Mouse (Mus musculus): ENCODE results near the gene Syngr1. TPM values are rescaled to one million over a fixed set of nuclear protein-coding genes. Genes with fewer than 3 reads are reported as not detected.
A peak's percentile ranks its signal among the peaks of the same experiment; 100 is the strongest.

Gene Syngr1
- polyA plus RNA-seq, 1 experiment from 2014 or later = 38.6 TPM

- H3K4me3 ChIP-seq (ENCODE audit: low read depth, low read length) = no peak overlapping the region
- no peaks in the 10 kb centered on the region for H3K9me3 ChIP-seq (ENCODE audit: control insufficient read depth, low read length)
- 76% methylated on average over 4 of the region's 4 CpGs for WGBS
- no peak for ATAC-seq (replicated peaks; ENCODE audit: low FRiP score)
- H3K27ac ChIP-seq (ENCODE audit: low read depth, low read length) = no peak overlapping the region
- DNase-seq (ENCODE audit: low spot score) = no peak
- H3K27me3 ChIP-seq (replicated peaks; ENCODE audit: control insufficient read depth, insufficient read depth, low read length) = no peaks in the 10 kb centered on the region
- peaks cover 31% of the 10 kb centered on the region for H3K36me3 ChIP-seq (ENCODE audit: control insufficient read depth, insufficient read depth, low read length)
- no peak overlapping the region for H3K4me2 ChIP-seq
- H3K4me1 ChIP-seq (replicated peaks; ENCODE audit: control insufficient read depth, insufficient read depth, low read length) = peaks cover 5% of the 10 kb centered on the region
- H3K9ac ChIP-seq (ENCODE audit: low read depth, low read length) = no peak overlapping the region
Measured at GRCm38 (mm10) chr15:80162401-80162964, 71.3 kb downstream of the Syngr1 start.

DNA sequence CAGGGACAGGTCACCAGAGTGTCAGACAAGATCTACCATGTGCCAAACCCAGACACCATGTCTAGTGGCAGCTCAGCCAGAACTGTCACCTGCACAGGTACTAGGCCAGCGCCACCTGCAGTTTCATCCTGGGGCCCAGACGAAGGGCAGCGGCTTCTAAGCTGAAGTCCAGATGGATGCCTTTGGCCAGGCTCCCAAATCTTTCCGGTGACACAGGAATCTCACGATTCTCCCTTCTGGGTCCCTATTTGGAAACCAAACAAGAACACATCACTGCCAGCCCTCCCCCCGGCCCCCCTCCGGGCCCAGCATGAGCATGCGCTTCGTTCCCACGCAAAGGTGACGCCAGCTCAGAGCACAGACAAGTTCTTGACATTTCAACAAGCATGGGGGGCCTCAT, 72.1 kb downstream of the Syngr1 start:
- Histone ChIP-seq H3K27ac (ENCODE audit: low read depth, low read length) (no peak overlapping the region), H3K4me2 (no peak overlapping the region), H3K9me3 (ENCODE audit: control insufficient read depth, low read length) (no peaks in the 10 kb centered on the region), H3K36me3 (ENCODE audit: control insufficient read depth, insufficient read depth, low read length) (peaks cover 23% of the 10 kb centered on the region), H3K9ac (ENCODE audit: low read depth, low read length) (no peak overlapping the region), H3K27me3 (replicated peaks; ENCODE audit: control insufficient read depth, insufficient read depth, low read length) (no peaks in the 10 kb centered on the region), H3K4me1 (replicated peaks; ENCODE audit: control insufficient read depth, insufficient read depth, low read length) (peaks cover 5% of the 10 kb centered on the region), H3K4me3 (ENCODE audit: low read depth, low read length) (no peak overlapping the region)
- DNase-seq (ENCODE audit: low spot score) (no peak), ATAC-seq (replicated peaks; ENCODE audit: low FRiP score) (no peak)
- 89% methylated on average over 11 of the region's 11 CpGs for whole genome bisulfite sequencing

GRCm38 (mm10) chr15:80163716-80164115, 72.6 kb downstream of the Syngr1 start:
- no peak overlapping the region for H3K9ac ChIP-seq (ENCODE audit: low read depth, low read length)
- ATAC-seq (replicated peaks; ENCODE audit: low FRiP score) (no peak), DNase-seq (ENCODE audit: low spot score) (no peak)
- H3K9me3 ChIP-seq (ENCODE audit: control insufficient read depth, low read length) = no peaks in the 10 kb centered on the region
- no peak overlapping the region for H3K4me3 ChIP-seq (ENCODE audit: low read depth, low read length)
- H3K4me2 ChIP-seq = no peak overlapping the region
- no peak overlapping the region for H3K27ac ChIP-seq (ENCODE audit: low read depth, low read length)
- no peaks in the 10 kb centered on the region for H3K27me3 ChIP-seq (replicated peaks; ENCODE audit: control insufficient read depth, insufficient read depth, low read length)
- peaks cover 5% of the 10 kb centered on the region; the same call in 1 of the 2 replicates for H3K4me1 ChIP-seq (replicated peaks; ENCODE audit: control insufficient read depth, insufficient read depth, low read length)
- H3K36me3 ChIP-seq (ENCODE audit: control insufficient read depth, insufficient read depth, low read length) = peaks cover 21% of the 10 kb centered on the region
- WGBS = 84% methylated on average over 4 of the region's 4 CpGs

GRCm38 (mm10) chr15:80165396-80165795, 74.3 kb downstream of the Syngr1 start:
- Histone ChIP-seq H3K4me1 (replicated peaks; ENCODE audit: control insufficient read depth, insufficient read depth, low read length) (no peaks in the 10 kb centered on the region), H3K27me3 (replicated peaks; ENCODE audit: control insufficient read depth, insufficient read depth, low read length) (peaks cover 2% of the 10 kb centered on the region), H3K36me3 (ENCODE audit: control insufficient read depth, insufficient read depth, low read length) (peaks cover 10% of the 10 kb centered on the region), H3K9me3 (ENCODE audit: control insufficient read depth, low read length) (no peaks in the 10 kb centered on the region), H3K4me2 (no peak overlapping the region), H3K4me3 (ENCODE audit: low read depth, low read length) (no peak overlapping the region), H3K9ac (ENCODE audit: low read depth, low read length) (no peak overlapping the region), H3K27ac (ENCODE audit: low read depth, low read length) (no peak overlapping the region)
- ATAC-seq (replicated peaks; ENCODE audit: low FRiP score) (no peak), DNase-seq (ENCODE audit: low spot score) (no peak)
- 58% methylated on average over 5 of the region's 5 CpGs for WGBS

Small RNA genes within 50 kb of the gene (microRNA-seq; reads per million reads assigned to microRNA genes)
- gene Snord43 (ENCODE audit: borderline number of aligned reads) = 177 reads per million, percentile 54 among the genes with 10 or more reads in this experiment

Other genes with a start within 250 kb of the Syngr1 start
- 72.8 and 76.7 TPM in 2 replicates for gene Apobec3, start 199.7 kb upstream of the Syngr1 start, polyA plus RNA-seq (2014; fragmentation: Nextera tagmentation; extraction: Ambion mirVana)
- 2.5 TPM in 2 replicates for gene Cbx7, start 120.2 kb upstream of the Syngr1 start, polyA plus RNA-seq (2014; fragmentation: Nextera tagmentation; extraction: Ambion mirVana)
- 2.4 and 2.7 TPM in 2 replicates for gene Pdgfb, start 76.4 kb upstream of the Syngr1 start, polyA plus RNA-seq (2014; fragmentation: Nextera tagmentation; extraction: Ambion mirVana)
- 1,449 and 1,469 TPM in 2 replicates for gene Rpl3, start 534 bp downstream of the Syngr1 start, polyA plus RNA-seq (2014; fragmentation: Nextera tagmentation; extraction: Ambion mirVana)
- 25.9 and 28.7 TPM in 2 replicates for gene Tab1, start 41.8 kb downstream of the Syngr1 start, polyA plus RNA-seq (2014; fragmentation: Nextera tagmentation; extraction: Ambion mirVana)
- 2.5 and 2.7 TPM in 2 replicates for gene Mgat3, start 82.4 kb downstream of the Syngr1 start, polyA plus RNA-seq (2014; fragmentation: Nextera tagmentation; extraction: Ambion mirVana)
- gene Mief1, start 142.7 kb downstream of the Syngr1 start, polyA plus RNA-seq (2014; fragmentation: Nextera tagmentation; extraction: Ambion mirVana) = 35.8 and 44.9 TPM in 2 replicates
- gene AC140267.1, start 144.5 kb downstream of the Syngr1 start, polyA plus RNA-seq (2014; fragmentation: Nextera tagmentation; extraction: Ambion mirVana) = not detected in 2 replicates
- 186 and 188 TPM in 2 replicates for gene Atf4, start 163.8 kb downstream of the Syngr1 start, polyA plus RNA-seq (2014; fragmentation: Nextera tagmentation; extraction: Ambion mirVana)
- 75.4 and 80.8 TPM in 2 replicates for gene Rps19bp1, start 173.0 kb downstream of the Syngr1 start, polyA plus RNA-seq (2014; fragmentation: Nextera tagmentation; extraction: Ambion mirVana)
- 0.01 and 0.14 TPM in 2 replicates for gene Cacna1i, start 195.9 kb downstream of the Syngr1 start, polyA plus RNA-seq (2014; fragmentation: Nextera tagmentation; extraction: Ambion mirVana)